8 mouse cellular contexts compared by ENCODE assay signal in genomic region chr12:4906476-4906875, GRCm38 (mm10). TPM values are rescaled to one million over a fixed set of nuclear protein-coding genes. Genes with fewer than 3 reads are reported as not detected.
DNase-seq lines count a peak whose midpoint lies in the region; ATAC-seq lines count a peak whose summit lies in the region.

No protein-coding gene starts in this region.

- peak overlapping the region; percentile 81; the same call in 1 of the 2 replicates for H3K9ac ChIP-seq in kidney, embryonic 14.5 days (ENCODE audit: low read depth, low read length)
- peak overlapping the region; percentile 89 for H3K9ac ChIP-seq in hindbrain, embryonic 14.5 days
- H3K9ac ChIP-seq in midbrain, embryonic 14.5 days (replicated peaks; ENCODE audit: low read length) = peak overlapping the region; percentile 73; the same call in 1 of the 2 replicates

- 47% methylated on average over 7 of the region's 7 CpGs for WGBS in kidney, embryonic 14.5 days
- 62% methylated on average over 7 of the region's 7 CpGs for whole genome bisulfite sequencing in hindbrain, embryonic 14.5 days
- 70% methylated on average over 7 of the region's 7 CpGs for WGBS in midbrain, embryonic 14.5 days

- H3K9me3 ChIP-seq in kidney, embryonic 14.5 days (ENCODE audit: control insufficient read depth, low read length) = no peaks in the 10 kb centered on the region
- no peaks in the 10 kb centered on the region for H3K9me3 ChIP-seq in hindbrain, embryonic 14.5 days (ENCODE audit: control insufficient read depth, low read length)
- no peaks in the 10 kb centered on the region for H3K9me3 ChIP-seq in midbrain, embryonic 14.5 days (ENCODE audit: control insufficient read depth, low read length)

- H3K4me1 ChIP-seq in kidney, embryonic 14.5 days (ENCODE audit: control insufficient read depth, insufficient read depth, low read length) = no peaks in the 10 kb centered on the region
- H3K4me1 ChIP-seq in brown adipose tissue, adult 24 weeks (ENCODE audit: control insufficient read depth, insufficient read depth, insufficient read length, low read length) = no peaks in the 10 kb centered on the region; the same call in 1 of the 2 replicates
- H3K4me1 ChIP-seq in hindbrain, embryonic 14.5 days (replicated peaks; ENCODE audit: control insufficient read depth, insufficient read depth, low read length) = peaks cover 5% of the 10 kb centered on the region; the same call in 1 of the 2 replicates
- peaks cover 3% of the 10 kb centered on the region; the same call in 1 of the 2 replicates for H3K4me1 ChIP-seq in midbrain, embryonic 14.5 days (ENCODE audit: control insufficient read depth, insufficient read depth, low read length)

- no peak for DNase-seq in kidney, postnatal 25 days
- DNase-seq in hindbrain, embryonic 14.5 days (ENCODE audit: low spot score) = no peak
- DNase-seq in midbrain, embryonic 14.5 days = no peak
- DNase-seq in cerebellum, adult 18-20 months = no peak
- DNase-seq in left cerebral cortex, postnatal 14 days (ENCODE audit: low spot score in 2 of 2) = no peak
- no peak for DNase-seq in embryo, embryonic 10 days (ENCODE audit: low spot score)

- peak overlapping the region; percentile 88 for H3K4me2 ChIP-seq in kidney, embryonic 14.5 days (replicated peaks; ENCODE audit: low read depth, low read length)
- peak overlapping the region; percentile 74 for H3K4me2 ChIP-seq in hindbrain, embryonic 14.5 days (replicated peaks)
- peak overlapping the region; percentile 72 for H3K4me2 ChIP-seq in midbrain, embryonic 14.5 days (ENCODE audit: low read length)

- no peak for ATAC-seq in kidney, embryonic 14.5 days (ENCODE audit: low FRiP score, low TSS enrichment)
- no peak for ATAC-seq in hindbrain, embryonic 14.5 days (ENCODE audit: low FRiP score)
- ATAC-seq in midbrain, embryonic 14.5 days (ENCODE audit: low FRiP score, low TSS enrichment) = no peak

- no peak overlapping the region for H3K27ac ChIP-seq in kidney, embryonic 14.5 days (ENCODE audit: low read depth, low read length)
- peak overlapping the region; percentile 82 for H3K27ac ChIP-seq in brown adipose tissue, adult 24 weeks (replicated peaks; ENCODE audit: low read depth, low read length)
- H3K27ac ChIP-seq in hindbrain, embryonic 14.5 days = peak overlapping the region; percentile 86; the same call in 1 of the 2 replicates
- H3K27ac ChIP-seq in midbrain, embryonic 14.5 days (replicated peaks; ENCODE audit: low read depth, low read length) = no peak overlapping the region

- intact Hi-C loops in left cerebral cortex, postnatal 14 days (cut with DNase I) = loop anchor here (10.0 kb wide), 1 partner anchor 312 kb away; the partner anchor contains the start of genes Gm3625 and Itsn2

- H3K36me3 ChIP-seq in kidney, embryonic 14.5 days (ENCODE audit: control insufficient read depth, insufficient read depth, low read length) = no peaks in the 10 kb centered on the region
- H3K36me3 ChIP-seq in hindbrain, embryonic 14.5 days (replicated peaks; ENCODE audit: control insufficient read depth, insufficient read depth) = peaks cover 4% of the 10 kb centered on the region
- peaks cover 2% of the 10 kb centered on the region; the same call in 1 of the 2 replicates for H3K36me3 ChIP-seq in midbrain, embryonic 14.5 days (ENCODE audit: control insufficient read depth, insufficient read depth, low read length)

- no peaks in the 10 kb centered on the region for H3K27me3 ChIP-seq in kidney, embryonic 14.5 days (ENCODE audit: control insufficient read depth, insufficient read depth, low read length)
- no peaks in the 10 kb centered on the region for H3K27me3 ChIP-seq in hindbrain, embryonic 14.5 days (ENCODE audit: control insufficient read depth, insufficient read depth, low read length)
- no peaks in the 10 kb centered on the region for H3K27me3 ChIP-seq in midbrain, embryonic 14.5 days (ENCODE audit: control insufficient read depth, insufficient read depth, low read length)

- peak overlapping the region; percentile 69 for H3K4me3 ChIP-seq in kidney, embryonic 14.5 days (ENCODE audit: low read length)
- H3K4me3 ChIP-seq in brown adipose tissue, adult 24 weeks (ENCODE audit: insufficient read depth, low read depth, low read length) = peak overlapping the region; percentile 86
- peak overlapping the region; percentile 82 for H3K4me3 ChIP-seq in hindbrain, embryonic 14.5 days (replicated peaks; ENCODE audit: low read length)
- H3K4me3 ChIP-seq in midbrain, embryonic 14.5 days (replicated peaks; ENCODE audit: low read depth, low read length) = peak overlapping the region; percentile 65

RNA-seq across cellular contexts. Expression of gene Ubxn2a, which starts 1.0 kb away (rescaled TPM):
- 17.4 and 27.0 TPM in 2 replicates for polyA plus RNA-seq in kidney, embryonic 14.5 days (2014; fragmentation: Nextera tagmentation; extraction: Ambion mirVana)
- polyA plus RNA-seq in brown adipose tissue, adult 24 weeks (2012; ENCODE audit: insufficient read depth, insufficient read length, missing spikeins) = 63.9 and 116 TPM in 2 replicates
- 42.9 and 44.6 TPM in 2 replicates for polyA plus RNA-seq in hindbrain, embryonic 14.5 days (2014; fragmentation: Nextera tagmentation; extraction: Ambion mirVana)
- 31.4 and 38.9 TPM in 2 replicates for polyA plus RNA-seq in midbrain, embryonic 14.5 days (2014; fragmentation: Nextera tagmentation; extraction: Ambion mirVana)
- 10 to 100 TPM; 43.5 to 45.7 TPM for total RNA-seq in left cerebral cortex, postnatal 14 days (2021)

RNA-seq across cellular contexts. Expression of gene Atad2b, which starts 10.7 kb away (rescaled TPM):
- polyA plus RNA-seq in kidney, embryonic 14.5 days (2014; fragmentation: Nextera tagmentation; extraction: Ambion mirVana) = 15.7 and 21.8 TPM in 2 replicates
- 5.7 and 6.1 TPM in 2 replicates for polyA plus RNA-seq in brown adipose tissue, adult 24 weeks (2012; ENCODE audit: insufficient read depth, insufficient read length, missing spikeins)
- 15.9 and 18.5 TPM in 2 replicates for polyA plus RNA-seq in hindbrain, embryonic 14.5 days (2014; fragmentation: Nextera tagmentation; extraction: Ambion mirVana)
- 16.4 and 20.3 TPM in 2 replicates for polyA plus RNA-seq in midbrain, embryonic 14.5 days (2014; fragmentation: Nextera tagmentation; extraction: Ambion mirVana)
- 10 to 100 TPM; 24.6 to 24.7 TPM for total RNA-seq in left cerebral cortex, postnatal 14 days (2021)

RNA-seq across cellular contexts. Expression of gene Mfsd2b, which starts 32.3 kb away (rescaled TPM):
- polyA plus RNA-seq in kidney, embryonic 14.5 days (2014; fragmentation: Nextera tagmentation; extraction: Ambion mirVana) = 0.81 and 1.3 TPM in 2 replicates
- not detected in 2 replicates for polyA plus RNA-seq in brown adipose tissue, adult 24 weeks (2012; ENCODE audit: insufficient read depth, insufficient read length, missing spikeins)
- polyA plus RNA-seq in hindbrain, embryonic 14.5 days (2014; fragmentation: Nextera tagmentation; extraction: Ambion mirVana) = 2.0 and 2.3 TPM in 2 replicates
- 1.7 and 2.5 TPM in 2 replicates for polyA plus RNA-seq in midbrain, embryonic 14.5 days (2014; fragmentation: Nextera tagmentation; extraction: Ambion mirVana)
- 1 to 10 TPM in 1 of 2 experiments, under 1 TPM in 1; 0.81 to 1.0 TPM for total RNA-seq in left cerebral cortex, postnatal 14 days (2021)

Comparison
In these comparisons a context has a peak if more than half of its experiments do, and no peak if none do; other contexts are left out.
1. H3K27ac ChIP-seq: peak in brown adipose tissue, adult 24 weeks (single experiment) and hindbrain, embryonic 14.5 days (single experiment); none in kidney, embryonic 14.5 days (single experiment) and midbrain, embryonic 14.5 days (single experiment).
2. Peak in every context shown above with its lines, with median percentiles within 50 percentile points of each other: H3K4me2 ChIP-seq, H3K4me3 ChIP-seq and H3K9ac ChIP-seq.